Mouse (Mus musculus) ovary, postnatal 14 days (tissue): ENCODE results near the gene Hcn4.

Source experiments
- DNase-seq: peaks from one replicate; pipeline ENCODE4 v3.0.0; 2022; ENCODE audit warnings: low spot score

Hcn4 gene

GRCm38 (mm10) chr9:58823139-58823917 is at the start of gene Hcn4:
TSS of gene Hcn4 (plus strand) at chr9:58823412.
- peak; percentile 15 for DNase-seq

GRCm38 (mm10) chr9:58774761-58775160 is 48.5 kb upstream of the Hcn4 start:
- no peak for DNase-seq

- no peak for DNase-seq
Observed at GRCm38 (mm10) chr9:58775363-58775762, 47.8 kb upstream of the Hcn4 start.

GRCm38 (mm10) chr9:58789476-58789875 is 33.7 kb upstream of the Hcn4 start:
- DNase-seq, result no peak

DNA sequence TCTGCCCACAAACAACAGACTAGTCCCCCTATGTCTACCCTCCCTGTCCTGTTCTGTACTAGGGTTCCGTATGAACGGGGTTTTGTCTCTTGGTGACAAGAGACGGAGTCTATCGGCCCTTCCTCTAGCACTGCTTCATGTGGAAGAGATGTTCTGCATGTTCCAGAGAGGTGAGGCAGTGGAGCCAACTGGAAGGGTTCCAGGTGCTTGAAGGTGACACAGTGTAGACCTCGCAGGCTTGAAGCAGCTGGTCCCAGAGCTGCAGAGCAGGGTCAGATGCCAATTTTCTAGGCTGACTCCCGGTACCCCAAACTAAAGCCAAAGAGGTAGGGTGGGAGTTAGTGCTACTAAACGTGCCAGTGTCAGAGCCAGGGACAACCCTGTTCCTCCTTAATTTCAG is 25.1 kb upstream of the Hcn4 start:
- DNase-seq, result no peak

DNA sequence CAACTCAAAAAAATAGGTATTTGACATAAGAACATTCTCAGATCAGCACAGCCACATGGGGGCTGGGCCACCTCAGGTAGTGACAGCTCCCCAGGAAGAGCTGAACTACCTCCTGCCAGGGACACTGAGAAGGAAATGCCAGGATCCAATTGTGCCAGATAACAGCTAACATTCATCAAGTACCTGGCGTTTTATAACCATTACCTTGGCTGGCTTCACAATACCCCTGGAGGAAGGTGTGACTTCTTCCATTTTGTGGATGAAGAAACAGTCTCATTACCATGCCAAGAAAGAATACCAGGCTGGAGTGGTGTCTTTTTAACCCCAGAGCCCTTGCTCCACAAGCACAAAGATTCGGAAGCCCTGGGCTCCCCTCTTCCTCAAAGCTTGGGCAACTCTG is 21.8 kb upstream of the Hcn4 start:
- DNase-seq, result no peak

- no peak for DNase-seq
Observed at GRCm38 (mm10) chr9:58802294-58802693, 20.9 kb upstream of the Hcn4 start.

GRCm38 (mm10) chr9:58802802-58803201 is 20.4 kb upstream of the Hcn4 start:
- DNase-seq, result no peak

DNA sequence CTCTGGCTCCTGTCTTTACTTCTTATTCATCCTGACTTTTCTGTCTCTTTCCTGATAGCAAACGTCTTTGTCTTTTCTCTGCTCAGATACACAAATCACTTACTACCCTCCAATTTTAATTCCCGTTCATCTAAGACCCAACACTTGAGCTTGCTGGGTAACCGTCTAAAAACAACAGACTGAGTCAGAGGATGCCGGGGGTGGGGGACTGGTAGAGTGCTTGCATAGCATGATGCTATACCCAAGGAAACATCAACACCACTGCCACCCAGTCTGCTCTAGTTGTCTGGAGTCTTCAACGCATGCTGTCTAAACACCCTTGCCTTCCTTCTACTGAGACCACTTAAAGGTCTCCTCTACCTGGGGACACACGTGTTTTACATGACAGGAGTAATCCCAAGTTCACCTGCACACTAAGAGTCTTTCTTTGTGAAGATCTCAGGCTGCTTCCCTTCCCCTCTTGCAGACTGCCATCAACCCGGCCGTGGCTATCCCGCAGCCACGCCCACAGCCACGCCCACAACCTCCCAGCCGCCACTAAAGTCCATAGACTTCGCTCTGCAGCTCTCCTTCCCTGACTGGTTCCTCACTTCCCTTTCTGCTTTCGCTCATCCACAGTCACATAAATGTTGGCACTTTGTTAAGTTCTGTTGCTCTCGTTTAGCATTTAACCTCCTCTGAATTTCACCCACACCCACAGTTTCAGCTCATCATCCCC is 17.5 kb upstream of the Hcn4 start:
- peak; percentile 59 for DNase-seq

- DNase-seq, result no peak
Observed at GRCm38 (mm10) chr9:58811171-58811570, 12.0 kb upstream of the Hcn4 start.

DNA sequence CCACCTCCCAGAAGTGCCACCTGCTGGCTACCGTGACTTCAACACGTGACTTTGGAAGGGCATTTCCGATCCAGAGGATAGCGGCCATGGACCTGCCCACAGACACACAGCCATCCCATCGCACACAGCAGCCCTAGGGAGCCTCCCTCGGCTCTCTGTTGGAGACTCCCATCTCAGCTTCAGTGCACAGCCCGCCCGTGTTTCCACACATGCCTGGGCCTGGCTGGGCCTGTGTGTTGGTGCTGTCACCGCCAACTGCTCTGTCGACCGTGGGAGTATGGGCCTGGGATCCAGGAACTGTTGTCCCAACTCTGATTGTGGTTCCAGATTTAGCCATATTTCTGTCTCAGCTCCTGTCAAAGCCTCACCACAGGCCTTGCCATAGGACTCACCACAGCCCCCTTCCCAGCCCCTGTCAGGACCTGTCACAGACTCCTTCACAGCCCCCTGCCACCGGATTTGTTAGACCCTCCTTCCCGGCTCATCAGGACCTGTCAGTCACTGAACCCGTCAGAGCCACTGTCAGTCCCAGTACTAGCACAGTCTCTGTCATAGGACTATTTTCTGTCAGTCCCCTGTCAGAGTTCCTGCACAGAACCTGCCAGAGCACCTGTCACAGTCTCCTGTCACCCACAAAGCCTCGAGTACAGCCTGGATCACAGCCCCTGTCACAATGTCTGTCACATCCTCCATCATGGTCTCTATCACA is 7.5 kb upstream of the Hcn4 start:
- DNase-seq, result no peak

DNA sequence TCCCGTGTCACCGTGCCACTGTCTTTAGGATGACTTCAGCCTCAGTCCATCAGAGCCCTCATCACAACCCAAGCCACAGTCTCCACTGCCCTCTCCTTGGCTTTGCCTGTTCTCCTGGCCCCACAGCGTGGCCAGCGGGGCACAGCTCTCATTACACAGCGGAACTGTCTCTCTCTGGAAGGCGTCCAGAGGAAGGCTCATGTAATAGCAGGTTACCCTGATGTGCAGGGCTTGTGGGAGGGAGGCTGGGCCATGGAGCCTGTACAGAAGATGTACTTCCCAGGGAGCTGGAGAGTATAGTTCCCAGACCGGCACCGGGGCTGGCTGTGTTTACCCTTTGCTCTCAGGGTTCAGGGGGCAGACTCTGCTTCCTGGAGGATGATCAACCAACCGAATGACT is 6.8 kb upstream of the Hcn4 start:
- DNase-seq, result no peak

- no peak for DNase-seq
Observed at GRCm38 (mm10) chr9:58817676-58818075, 5.5 kb upstream of the Hcn4 start.

DNA sequence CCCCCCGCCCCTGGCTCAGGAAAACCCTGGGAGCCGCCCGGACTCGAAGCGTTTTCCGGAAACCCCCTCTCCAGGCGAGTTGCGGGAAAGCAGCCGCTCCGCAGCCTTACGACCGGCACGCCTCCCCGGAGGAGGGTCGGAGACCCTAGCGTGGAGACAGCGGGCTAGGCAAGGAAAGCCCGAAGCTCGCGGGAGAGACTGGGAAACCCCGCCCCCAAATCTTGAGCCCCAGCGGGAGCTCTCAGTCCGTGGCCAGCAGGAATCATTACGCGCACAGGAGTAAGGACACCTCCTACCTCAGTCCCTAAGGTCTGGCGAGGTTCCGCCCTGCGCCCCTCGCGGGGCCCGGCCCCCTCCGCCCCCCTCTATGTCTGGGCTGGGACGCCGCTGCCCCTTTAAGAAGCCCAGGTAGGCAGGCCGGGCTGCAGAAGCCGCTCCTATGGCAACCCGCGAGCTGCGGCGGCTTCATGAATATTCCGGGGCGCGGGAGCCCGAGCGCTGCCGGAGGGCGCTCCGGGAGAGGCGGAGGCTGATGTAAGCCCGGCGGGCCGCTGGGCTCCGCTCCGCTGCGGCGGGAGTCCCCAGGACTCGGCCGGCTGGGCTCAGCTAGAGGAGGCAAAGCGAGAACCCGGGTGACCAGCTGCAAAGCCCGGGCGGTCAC is 651 bp upstream of the Hcn4 start:
- DNase-seq, result peak; percentile 18

GRCm38 (mm10) chr9:58823918-58824215 is 655 bp downstream of the Hcn4 start:
- DNase-seq, result no peak

DNA sequence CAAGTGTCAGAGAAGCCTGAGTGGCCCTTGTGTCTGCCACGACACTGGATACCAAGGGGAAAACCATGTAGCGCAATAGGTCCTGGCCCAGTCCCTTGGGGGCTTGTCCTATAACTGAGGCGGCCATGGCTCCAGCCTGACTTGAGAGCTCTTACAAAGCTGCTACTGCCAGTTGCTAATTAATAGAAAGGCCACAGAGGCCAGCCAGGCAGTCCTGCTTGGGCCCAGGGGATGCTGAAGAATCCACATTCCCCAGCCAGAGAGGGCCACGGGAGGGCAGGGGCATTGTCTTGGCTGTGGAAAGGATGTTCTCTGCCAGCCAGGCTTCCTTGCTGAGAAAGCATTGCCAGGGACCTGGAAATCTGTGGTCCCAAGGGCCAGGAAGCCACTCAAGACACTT is 6.4 kb downstream of the Hcn4 start:
- DNase-seq, result no peak

DNA sequence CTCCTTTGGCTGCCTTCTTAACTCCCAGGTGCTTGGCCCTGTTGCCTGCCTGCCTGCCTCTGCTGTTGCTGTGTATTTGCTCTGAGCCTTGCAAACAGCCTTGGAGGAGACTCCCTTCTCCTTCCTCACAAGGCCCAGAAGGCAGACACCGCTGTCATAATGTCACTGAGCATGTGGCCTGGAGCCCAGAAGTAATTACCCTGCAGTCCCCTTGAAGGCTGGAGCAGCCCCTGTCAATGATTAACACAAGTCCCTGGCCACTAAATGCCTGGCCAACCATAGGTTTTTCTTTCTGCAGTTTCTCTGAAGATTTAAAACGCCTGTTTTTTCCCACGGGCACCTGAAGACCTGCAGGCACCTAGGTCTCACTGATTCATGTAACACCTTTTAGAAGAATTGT is 9.7 kb downstream of the Hcn4 start:
- DNase-seq, result no peak

DNA sequence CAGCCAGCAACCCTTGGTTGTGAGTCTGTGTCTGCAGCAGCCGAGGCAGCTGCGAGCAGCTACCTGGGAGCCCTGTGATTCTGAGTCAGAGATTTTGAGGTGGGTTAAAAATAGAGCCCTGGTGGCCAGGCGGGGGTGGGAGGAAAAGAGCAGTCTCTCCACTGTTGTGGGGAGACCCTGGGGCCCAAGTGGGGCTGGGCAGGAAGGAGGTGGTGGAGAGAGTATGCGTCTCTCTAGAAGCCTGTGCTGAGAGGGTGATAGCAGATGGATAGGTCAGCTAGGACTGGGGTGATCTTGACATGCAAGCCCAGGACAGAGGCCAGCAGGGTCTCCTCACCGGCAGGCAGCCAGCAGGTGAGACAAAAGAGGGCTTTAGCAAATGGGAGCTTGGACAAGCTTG is 14.0 kb downstream of the Hcn4 start:
- DNase-seq, result no peak

GRCm38 (mm10) chr9:58838504-58838903 is 15.3 kb downstream of the Hcn4 start:
- no peak for DNase-seq

DNA sequence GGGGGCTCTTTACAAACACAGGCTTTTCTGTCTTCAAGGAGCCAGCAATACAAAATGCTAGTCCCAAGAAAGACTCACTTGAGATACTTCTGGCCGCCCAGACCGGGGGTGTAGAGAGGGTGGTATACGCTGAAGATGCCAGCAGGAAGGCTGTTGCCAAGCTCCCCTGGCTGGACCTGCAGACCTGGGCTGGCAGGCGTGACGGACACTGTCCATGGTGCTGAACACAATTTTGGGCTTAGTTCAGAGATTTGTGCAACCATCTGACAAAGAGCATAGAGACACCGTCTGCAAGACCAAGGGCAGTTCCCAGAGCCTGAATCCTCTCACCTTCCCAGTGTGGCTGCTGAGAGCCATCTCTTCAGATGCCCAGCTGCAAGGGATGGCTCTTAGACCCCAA is 18.4 kb downstream of the Hcn4 start:
- DNase-seq, result peak; percentile 73

GRCm38 (mm10) chr9:58844597-58844996 is 21.4 kb downstream of the Hcn4 start:
- no peak for DNase-seq

- DNase-seq, result no peak
Observed at GRCm38 (mm10) chr9:58847008-58847407, 23.8 kb downstream of the Hcn4 start.

- no peak for DNase-seq
Observed at GRCm38 (mm10) chr9:58847676-58848075, 24.5 kb downstream of the Hcn4 start.
